Mouse (Mus musculus): ENCODE data around the gene Pop4.
A peak's percentile ranks its signal among the peaks of the same experiment; 100 is the strongest.
"Not testable (repeated sequence)": the region's sequence is repeated elsewhere in the genome, so short reads cannot be mapped to it uniquely, and the experiment has no call there.

Pop4 gene

GRCm38 (mm10) chr7:38270703-38271510 lies at the start of gene Pop4:
Gene Pop4 (minus strand): TSS chr7:38271423.
- DNase-seq (ENCODE audit: low spot score): peak; percentile 89

GRCm38 (mm10) chr7:38320641-38321040 lies 49.4 kb upstream of the Pop4 start:
- no peak for DNase-seq (ENCODE audit: low spot score)

- DNase-seq (ENCODE audit: low spot score): not testable (repeated sequence)
Measured at GRCm38 (mm10) chr7:38282192-38282591, 11.0 kb upstream of the Pop4 start.

GRCm38 (mm10) chr7:38272551-38272950 lies 1.3 kb upstream of the Pop4 start:
- DNase-seq (ENCODE audit: low spot score): no peak

- DNase-seq (ENCODE audit: low spot score): no peak
Measured at GRCm38 (mm10) chr7:38271859-38272258, 636 bp upstream of the Pop4 start.

GRCm38 (mm10) chr7:38271511-38271811 lies 238 bp upstream of the Pop4 start:
- no peak for DNase-seq (ENCODE audit: low spot score)

- no peak for DNase-seq (ENCODE audit: low spot score)
Measured at GRCm38 (mm10) chr7:38267006-38267680, 4.1 kb downstream of the Pop4 start.

GRCm38 (mm10) chr7:38262406-38262805 lies 8.8 kb downstream of the Pop4 start:
- no peak for DNase-seq (ENCODE audit: low spot score)

GRCm38 (mm10) chr7:38259631-38260030 lies 11.6 kb downstream of the Pop4 start:
- no peak for DNase-seq (ENCODE audit: low spot score)

- DNase-seq (ENCODE audit: low spot score): no peak
Measured at GRCm38 (mm10) chr7:38253441-38253840, 17.8 kb downstream of the Pop4 start.

GRCm38 (mm10) chr7:38251494-38252216 lies 19.6 kb downstream of the Pop4 start:
- DNase-seq (ENCODE audit: low spot score): no peak

GRCm38 (mm10) chr7:38242417-38242816 lies 28.8 kb downstream of the Pop4 start:
- DNase-seq (ENCODE audit: low spot score): no peak

GRCm38 (mm10) chr7:38237140-38237539 lies 34.1 kb downstream of the Pop4 start:
- DNase-seq (ENCODE audit: low spot score): no peak

GRCm38 (mm10) chr7:38236400-38237105 lies 34.7 kb downstream of the Pop4 start:
- no peak for DNase-seq (ENCODE audit: low spot score)

- no peak for DNase-seq (ENCODE audit: low spot score)
Measured at GRCm38 (mm10) chr7:38230285-38230684, 40.9 kb downstream of the Pop4 start.

- DNase-seq (ENCODE audit: low spot score): no peak
Measured at GRCm38 (mm10) chr7:38228329-38228728, 42.9 kb downstream of the Pop4 start.

GRCm38 (mm10) chr7:38227900-38228298 lies 43.3 kb downstream of the Pop4 start, which contains the start of gene Plekhf1:
Gene Plekhf1 (minus strand): TSS chr7:38228016.
- peak; percentile 47 for DNase-seq (ENCODE audit: low spot score)

GRCm38 (mm10) chr7:38227181-38227899 lies 43.9 kb downstream of the Pop4 start:
- DNase-seq (ENCODE audit: low spot score): no peak

- DNase-seq (ENCODE audit: low spot score): no peak
Measured at GRCm38 (mm10) chr7:38226226-38226625, 45.0 kb downstream of the Pop4 start.

GRCm38 (mm10) chr7:38224577-38225369 lies 46.5 kb downstream of the Pop4 start:
- no peak for DNase-seq (ENCODE audit: low spot score)

- no peak for DNase-seq (ENCODE audit: low spot score)
Measured at GRCm38 (mm10) chr7:38220866-38221265, 50.4 kb downstream of the Pop4 start.
